Mouse (Mus musculus): Measurements from ENCODE around the gene Foxo3. TPM values are rescaled to one million over a fixed set of nuclear protein-coding genes. Genes with fewer than 3 reads are reported as not detected.
A peak's percentile ranks its signal among the peaks of the same experiment; 100 is the strongest.

Foxo3 gene
- total RNA-seq (2014; rRNA removed; ENCODE audit: low replicate concordance): 51.9 and 70.8 TPM in 2 replicates
- polyA plus RNA-seq (2015; fragmentation: Nextera tagmentation; extraction: Ambion mirVana): 5.4 and 6.5 TPM in 2 replicates

DNA sequence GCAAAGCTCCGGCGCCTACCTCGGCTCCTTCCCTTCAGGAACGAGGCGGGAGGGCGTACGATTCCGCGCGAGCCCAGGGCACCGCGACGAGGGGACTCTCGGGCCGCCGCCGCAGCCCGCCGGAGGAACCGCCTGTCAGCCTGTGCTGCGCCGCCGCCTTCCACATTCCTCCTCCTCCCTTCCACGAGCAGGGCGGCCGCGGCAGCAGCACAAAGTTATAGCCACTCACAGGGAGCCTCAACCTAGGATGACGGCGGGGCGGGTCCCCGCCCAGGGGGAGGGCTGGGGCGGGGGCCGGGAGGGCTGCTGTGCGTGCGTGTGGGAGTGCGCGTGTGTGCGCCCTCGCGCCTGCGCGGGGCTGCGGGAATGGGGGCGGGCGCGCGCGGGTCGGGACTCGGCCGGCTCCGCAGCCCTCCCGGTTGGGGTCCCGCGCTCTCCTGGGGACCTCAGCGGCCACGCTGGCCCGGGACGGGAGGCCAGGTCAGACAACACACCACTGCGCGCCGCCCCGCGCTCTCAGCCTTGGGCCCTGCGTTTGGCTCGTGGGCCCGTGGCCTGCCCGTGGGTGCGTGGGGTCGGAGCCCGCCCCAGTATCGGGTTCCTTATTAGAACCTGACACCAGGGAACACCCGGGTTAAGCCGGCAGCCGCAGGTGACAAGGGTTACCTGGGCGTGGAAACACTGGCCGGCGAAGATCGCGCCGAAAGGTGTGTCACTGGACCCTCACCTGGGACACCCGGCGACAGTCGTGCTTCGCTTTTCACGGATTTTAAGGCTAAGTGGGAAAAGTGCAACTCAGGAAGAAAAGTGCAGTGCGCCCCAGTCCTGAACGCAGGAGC lies at the start of gene Foxo3:
Foxo3 (minus strand) TSS at position 249 of the 839 bp plus-strand sequence.
- Histone ChIP-seq H3K9ac (replicated peaks; ENCODE audit: low read depth, low read length) (peak within 1 kb of the TSS; percentile 73), H3K27ac (ENCODE audit: low read depth) (peak within 1 kb of the TSS; percentile 98), H3K27me3 (ENCODE audit: control insufficient read depth, insufficient read depth, low read length) (no peaks in the 10 kb centered on the region), H3K4me2 (ENCODE audit: low read depth, low read length) (peak within 1 kb of the TSS; percentile 96), H3K9me3 (replicated peaks; ENCODE audit: control insufficient read depth, low read length) (no peaks in the 10 kb centered on the region), H3K36me3 (replicated peaks; ENCODE audit: control insufficient read depth, insufficient read depth, low read length) (no peaks in the 10 kb centered on the region), H3K4me1 (ENCODE audit: control insufficient read depth, insufficient read depth) (peaks cover 22% of the 10 kb centered on the region), H3K4me3 (ENCODE audit: low read depth, low read length) (peak within 1 kb of the TSS; percentile 65)
- DNase-seq (ENCODE audit: low spot score) (peak; percentile 92), ATAC-seq (ENCODE audit: insufficient read depth, low read depth) (peak; percentile 70)
- WGBS: under 1% methylated on average over 82 of the region's 88 CpGs
- TF ChIP-seq CTCF (IDR thresholded peaks at IDR 0.05; ENCODE audit: low read depth): no peak
- TF ChIP-seq EP300 (IDR thresholded peaks at IDR 0.05; ENCODE audit: low read depth): no peak

- H3K9ac ChIP-seq (replicated peaks; ENCODE audit: low read depth, low read length): no peak overlapping the region
- H3K4me1 ChIP-seq (ENCODE audit: control insufficient read depth, insufficient read depth): no peaks in the 10 kb centered on the region
- no peak for TF ChIP-seq EP300 (IDR thresholded peaks at IDR 0.05; ENCODE audit: low read depth)
- no peak for TF ChIP-seq CTCF (IDR thresholded peaks at IDR 0.05; ENCODE audit: low read depth)
- DNase-seq (ENCODE audit: low spot score) (no peak), ATAC-seq (ENCODE audit: insufficient read depth, low read depth) (no peak)
- no peak overlapping the region for H3K4me3 ChIP-seq (ENCODE audit: low read depth, low read length)
- H3K9me3 ChIP-seq (replicated peaks; ENCODE audit: control insufficient read depth, low read length): no peaks in the 10 kb centered on the region
- WGBS: 94% methylated on average over 10 of the region's 10 CpGs
- H3K4me2 ChIP-seq (ENCODE audit: low read depth, low read length): no peak overlapping the region
- H3K27ac ChIP-seq (ENCODE audit: low read depth): no peak overlapping the region
- peaks cover 14% of the 10 kb centered on the region; the same call in 1 of the 2 replicates for H3K36me3 ChIP-seq (replicated peaks; ENCODE audit: control insufficient read depth, insufficient read depth, low read length)
- H3K27me3 ChIP-seq (ENCODE audit: control insufficient read depth, insufficient read depth, low read length): no peaks in the 10 kb centered on the region
Observed at GRCm38 (mm10) chr10:42325305-42325704, 48.8 kb upstream of the Foxo3 start.

GRCm38 (mm10) chr10:42323978-42324377 lies 47.4 kb upstream of the Foxo3 start:
- Histone ChIP-seq H3K4me2 (ENCODE audit: low read depth, low read length) (no peak overlapping the region), H3K9me3 (replicated peaks; ENCODE audit: control insufficient read depth, low read length) (no peaks in the 10 kb centered on the region), H3K4me1 (ENCODE audit: control insufficient read depth, insufficient read depth) (no peaks in the 10 kb centered on the region), H3K9ac (replicated peaks; ENCODE audit: low read depth, low read length) (no peak overlapping the region), H3K27ac (ENCODE audit: low read depth) (no peak overlapping the region), H3K4me3 (ENCODE audit: low read depth, low read length) (no peak overlapping the region), H3K27me3 (ENCODE audit: control insufficient read depth, insufficient read depth, low read length) (no peaks in the 10 kb centered on the region), H3K36me3 (replicated peaks; ENCODE audit: control insufficient read depth, insufficient read depth, low read length) (peaks cover 14% of the 10 kb centered on the region; the same call in 1 of the 2 replicates)
- DNase-seq (ENCODE audit: low spot score): no peak
- no peak for ATAC-seq (ENCODE audit: insufficient read depth, low read depth)
- no peak for TF ChIP-seq CTCF (IDR thresholded peaks at IDR 0.05; ENCODE audit: low read depth)
- no peak for TF ChIP-seq EP300 (IDR thresholded peaks at IDR 0.05; ENCODE audit: low read depth)

GRCm38 (mm10) chr10:42313222-42313786 lies 36.7 kb upstream of the Foxo3 start:
- peaks cover 41% of the 10 kb centered on the region for H3K36me3 ChIP-seq (replicated peaks; ENCODE audit: control insufficient read depth, insufficient read depth, low read length)
- ATAC-seq (ENCODE audit: insufficient read depth, low read depth) (no peak), DNase-seq (ENCODE audit: low spot score) (no peak)
- no peaks in the 10 kb centered on the region for H3K9me3 ChIP-seq (replicated peaks; ENCODE audit: control insufficient read depth, low read length)
- no peak for TF ChIP-seq EP300 (IDR thresholded peaks at IDR 0.05; ENCODE audit: low read depth)
- TF ChIP-seq CTCF (IDR thresholded peaks at IDR 0.05; ENCODE audit: low read depth): no peak
- H3K27ac ChIP-seq (ENCODE audit: low read depth): no peak overlapping the region
- no peak overlapping the region for H3K9ac ChIP-seq (replicated peaks; ENCODE audit: low read depth, low read length)
- no peaks in the 10 kb centered on the region for H3K27me3 ChIP-seq (ENCODE audit: control insufficient read depth, insufficient read depth, low read length)
- H3K4me3 ChIP-seq (ENCODE audit: low read depth, low read length): no peak overlapping the region
- 59% methylated on average over 22 of the region's 22 CpGs for WGBS
- no peak overlapping the region for H3K4me2 ChIP-seq (ENCODE audit: low read depth, low read length)
- peaks cover 4% of the 10 kb centered on the region; the same call in 1 of the 2 replicates for H3K4me1 ChIP-seq (ENCODE audit: control insufficient read depth, insufficient read depth)

DNA sequence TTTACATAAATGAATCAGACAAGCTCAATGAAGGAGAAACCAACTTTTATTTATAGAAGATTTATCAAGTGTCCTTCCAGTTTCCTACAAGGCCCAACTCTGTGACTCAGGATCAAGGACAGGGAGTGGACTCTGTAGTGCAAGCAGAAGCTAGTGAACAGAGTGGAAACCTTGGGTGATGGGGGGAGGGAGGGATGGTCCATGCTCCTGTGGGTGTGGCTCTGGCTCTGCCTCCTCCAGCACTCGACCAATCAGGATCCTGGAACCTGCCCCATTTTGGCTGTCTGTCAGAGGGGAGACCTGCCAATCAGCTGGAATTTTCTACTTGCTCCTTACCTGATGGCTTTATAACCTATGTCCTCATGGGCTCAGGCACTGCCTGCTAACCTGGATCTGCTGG lies 36.0 kb upstream of the Foxo3 start:
- no peak overlapping the region for H3K9ac ChIP-seq (replicated peaks; ENCODE audit: low read depth, low read length)
- H3K36me3 ChIP-seq (replicated peaks; ENCODE audit: control insufficient read depth, insufficient read depth, low read length): peaks cover 35% of the 10 kb centered on the region
- no peak overlapping the region for H3K4me3 ChIP-seq (ENCODE audit: low read depth, low read length)
- H3K4me2 ChIP-seq (ENCODE audit: low read depth, low read length): no peak overlapping the region
- no peaks in the 10 kb centered on the region for H3K27me3 ChIP-seq (ENCODE audit: control insufficient read depth, insufficient read depth, low read length)
- DNase-seq (ENCODE audit: low spot score): no peak
- H3K9me3 ChIP-seq (replicated peaks; ENCODE audit: control insufficient read depth, low read length): no peaks in the 10 kb centered on the region
- no peak for ATAC-seq (ENCODE audit: insufficient read depth, low read depth)
- TF ChIP-seq CTCF (IDR thresholded peaks at IDR 0.05; ENCODE audit: low read depth) (no peak), EP300 (IDR thresholded peaks at IDR 0.05; ENCODE audit: low read depth) (no peak)
- whole genome bisulfite sequencing: 67% methylated on average over 1 of the region's 1 CpGs
- no peak overlapping the region for H3K27ac ChIP-seq (ENCODE audit: low read depth)
- H3K4me1 ChIP-seq (ENCODE audit: control insufficient read depth, insufficient read depth): peaks cover 4% of the 10 kb centered on the region; the same call in 1 of the 2 replicates
